Mouse (Mus musculus) adrenal gland (tissue): ENCODE measurements around the gene Arhgef3.
"Not testable (repeated sequence)": the region's sequence is repeated elsewhere in the genome, so short reads cannot be mapped to it uniquely, and the experiment has no call there.

Experiments used
- intact Hi-C: fragments of 180-260 bp; cut with DNase I; formaldehyde crosslinking; loops from one replicate; pipeline ENCODE4 v1.15.1; 2025

Arhgef3 gene

DNA sequence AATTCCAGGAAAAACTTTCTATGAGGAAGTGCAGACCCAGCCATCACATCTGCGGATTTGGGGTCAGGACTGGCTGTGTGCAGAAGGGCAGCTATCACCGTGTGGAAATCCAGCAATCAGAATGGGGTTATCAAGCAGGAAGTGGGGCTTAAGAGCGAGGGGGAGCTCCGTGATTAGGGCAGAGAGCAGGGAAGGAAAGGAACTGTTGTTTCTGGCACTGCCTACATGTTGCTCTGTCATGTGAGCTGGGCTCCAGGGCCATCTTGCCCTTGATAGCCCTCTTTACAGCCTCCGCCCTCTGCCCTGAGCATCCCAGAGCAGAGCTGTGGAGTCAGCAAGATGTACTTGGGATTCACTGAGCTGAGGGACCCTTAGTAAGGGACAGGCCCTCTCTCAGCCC lies 71.2 kb downstream of the Arhgef3 start:
- intact Hi-C loops = loop anchor here (2.0 to 5.0 kb wide), 2 partner anchors 151 to 227 kb away; no protein-coding TSS in a partner anchor

DNA sequence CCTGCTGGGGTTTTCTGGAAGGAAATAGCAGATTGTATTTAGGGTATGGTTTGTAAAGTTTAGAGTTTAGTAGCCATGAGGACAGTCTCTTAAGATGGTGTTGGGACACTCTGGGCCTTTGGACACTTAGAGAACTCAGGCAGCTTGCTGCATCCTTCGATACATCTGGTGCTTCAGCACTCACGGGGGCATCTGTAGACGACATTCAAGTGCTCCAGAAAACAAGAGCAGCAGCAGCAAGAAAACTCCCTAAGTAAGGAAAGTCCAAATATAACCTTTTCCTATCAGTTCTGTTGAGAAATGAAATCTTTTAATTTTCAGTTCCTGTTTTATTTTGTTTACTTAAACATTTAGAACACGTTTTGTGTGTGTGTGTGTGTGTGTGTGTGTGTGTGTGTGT lies 71.9 kb downstream of the Arhgef3 start:
- intact Hi-C loops = loop anchor here (2.0 to 5.0 kb wide), 2 partner anchors 151 to 226 kb away; no protein-coding TSS in a partner anchor

DNA sequence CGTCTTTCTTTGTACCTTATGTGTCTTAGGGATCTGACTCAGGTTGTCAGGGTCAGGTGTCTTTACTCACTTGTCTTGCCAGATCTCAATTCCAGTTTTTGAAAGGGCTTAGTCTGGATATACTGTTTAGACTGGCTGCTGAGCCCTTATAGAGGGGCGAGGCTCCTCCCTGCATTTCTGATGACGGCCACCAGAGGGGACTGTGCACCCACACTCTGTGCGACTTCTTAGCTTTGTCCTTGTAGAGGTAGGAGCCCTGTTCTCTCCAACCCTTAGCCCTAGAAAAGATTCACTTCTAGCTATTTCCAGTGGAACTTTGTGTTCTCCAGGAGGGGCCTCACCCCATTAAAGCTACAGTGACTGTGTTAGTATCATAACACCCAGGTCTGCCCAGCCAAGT lies 72.3 kb downstream of the Arhgef3 start:
- intact Hi-C loops = loop anchor here (2.0 to 5.0 kb wide), 2 partner anchors 150 to 226 kb away; no protein-coding TSS in a partner anchor

DNA sequence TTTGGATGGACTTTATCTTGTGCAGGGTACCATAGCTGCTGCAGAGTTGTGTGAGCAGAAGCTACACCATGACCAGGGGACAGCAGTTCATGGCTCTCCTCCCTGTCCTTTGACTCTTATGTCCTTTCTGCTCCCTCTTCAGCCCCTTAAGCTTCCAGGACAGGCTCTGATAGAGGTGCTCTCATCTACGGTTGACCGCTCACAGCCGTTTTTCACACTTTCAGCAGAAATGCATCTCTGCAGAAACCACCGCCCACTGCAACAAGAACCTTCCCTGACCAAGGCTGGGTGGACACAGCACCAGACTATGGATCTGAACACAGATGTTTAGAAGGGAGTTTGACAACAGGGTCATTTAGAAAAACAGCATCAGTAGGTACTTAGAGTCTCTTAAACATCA lies 73.2 kb downstream of the Arhgef3 start:
- intact Hi-C loops = loop anchor here (2.0 to 5.0 kb wide), 2 partner anchors 149 to 225 kb away; no protein-coding TSS in a partner anchor

DNA sequence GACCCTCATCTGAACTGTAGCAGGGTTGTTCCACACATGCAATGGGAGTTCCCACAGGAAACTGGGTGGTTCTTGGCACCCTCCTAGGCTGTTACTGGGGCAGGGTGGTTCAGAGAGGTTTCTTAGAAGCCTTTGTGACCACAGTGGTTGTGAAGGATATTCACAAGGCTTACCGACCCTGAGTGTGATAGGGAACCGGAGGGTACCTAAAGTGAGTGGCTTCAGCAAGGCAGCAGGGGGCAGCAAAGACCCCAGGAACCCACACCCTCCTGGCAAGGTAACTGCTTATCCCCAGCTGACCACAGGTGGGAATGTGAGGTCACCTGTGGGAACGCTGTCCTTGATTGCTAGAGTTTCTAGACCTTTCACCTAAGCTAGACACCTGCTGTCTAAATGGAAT lies 77.8 kb downstream of the Arhgef3 start:
- intact Hi-C loops = no loop called here

DNA sequence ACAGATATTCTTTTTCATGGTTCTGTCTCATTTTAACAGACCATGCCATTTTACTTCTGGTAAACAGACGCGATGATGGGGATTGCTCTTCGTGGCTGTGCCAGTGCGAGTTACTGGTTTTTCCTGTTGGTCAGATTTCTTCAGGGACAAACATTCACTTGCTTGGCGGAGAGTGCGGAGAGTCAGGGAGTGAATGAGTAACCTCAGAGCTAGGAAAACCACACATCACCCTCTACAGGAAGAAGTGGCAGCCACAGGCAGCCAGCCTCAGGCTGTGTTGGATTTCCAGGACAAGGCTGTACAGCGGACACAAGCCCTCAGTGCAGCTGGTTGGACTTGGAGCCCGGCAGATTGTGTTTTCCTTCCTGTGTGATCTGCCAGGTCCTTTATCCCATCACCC lies 82.3 kb downstream of the Arhgef3 start:
- intact Hi-C loops = no loop called here

DNA sequence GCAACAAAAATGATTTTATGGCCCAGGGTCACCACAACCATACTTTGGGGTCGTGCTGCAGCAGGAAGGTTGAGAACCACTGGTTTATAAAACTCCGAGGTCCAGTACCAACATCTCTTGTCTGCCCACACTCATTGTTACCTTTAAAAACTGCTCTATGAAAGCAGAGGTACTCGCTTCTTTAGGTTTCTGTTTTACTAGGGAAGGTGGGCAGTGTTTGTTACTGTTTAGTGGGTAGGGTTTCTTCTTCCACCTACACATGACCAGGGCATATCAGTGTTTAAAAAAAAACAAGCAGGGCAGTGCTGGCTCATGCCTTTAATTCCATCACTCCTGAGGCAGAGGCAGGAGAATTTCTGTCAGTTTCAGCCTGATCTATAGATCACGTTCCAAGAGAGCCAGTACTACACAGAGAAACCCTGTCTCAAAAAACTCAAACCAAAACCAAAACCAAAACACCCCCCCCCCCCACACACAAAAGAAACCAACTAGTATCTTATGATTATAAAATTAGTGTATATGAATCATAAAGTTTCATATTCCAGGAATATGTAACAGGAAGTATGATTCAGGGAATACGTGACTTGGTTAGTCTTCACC lies 83.9 kb downstream of the Arhgef3 start:
- intact Hi-C loops = no loop called here

DNA sequence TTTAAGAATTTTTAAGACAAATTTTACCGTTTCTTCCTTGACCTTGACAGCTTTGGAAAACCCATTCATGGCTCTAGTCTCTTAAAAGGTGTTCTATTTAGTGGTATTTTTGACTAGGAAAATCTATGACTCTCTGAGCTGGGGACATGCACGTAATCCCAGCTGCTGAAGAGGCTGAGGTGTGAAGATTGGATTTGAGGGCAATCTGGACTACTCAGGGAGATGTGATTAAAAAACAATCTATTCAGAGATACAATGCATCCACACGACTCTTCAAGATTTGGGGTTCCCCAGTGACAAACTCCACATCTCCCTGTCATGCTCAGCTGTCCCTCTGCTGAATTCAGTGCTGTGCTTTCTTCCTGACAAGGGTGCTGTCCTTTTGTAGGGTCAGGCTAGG lies 84.4 kb downstream of the Arhgef3 start:
- intact Hi-C loops = no loop called here

DNA sequence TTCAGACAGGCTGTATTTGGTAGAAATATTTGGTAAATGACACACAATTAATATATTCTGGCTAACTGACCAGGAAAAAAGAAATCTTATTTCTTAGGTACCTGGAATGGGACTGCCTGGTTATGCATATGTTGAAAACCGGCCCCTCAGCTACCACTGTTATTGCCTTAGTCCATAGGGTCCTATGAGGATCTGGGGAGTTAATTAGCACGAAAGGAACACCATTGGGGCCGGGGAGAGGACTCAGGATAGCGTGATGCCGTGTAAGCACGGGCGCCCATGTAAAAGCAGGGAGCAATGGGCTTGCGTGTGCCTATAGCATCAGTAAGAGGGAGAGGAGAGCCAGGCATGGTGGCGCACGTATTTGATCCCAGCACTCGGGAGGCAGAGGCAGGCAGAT lies 85.2 kb downstream of the Arhgef3 start:
- intact Hi-C loops = no loop called here

DNA sequence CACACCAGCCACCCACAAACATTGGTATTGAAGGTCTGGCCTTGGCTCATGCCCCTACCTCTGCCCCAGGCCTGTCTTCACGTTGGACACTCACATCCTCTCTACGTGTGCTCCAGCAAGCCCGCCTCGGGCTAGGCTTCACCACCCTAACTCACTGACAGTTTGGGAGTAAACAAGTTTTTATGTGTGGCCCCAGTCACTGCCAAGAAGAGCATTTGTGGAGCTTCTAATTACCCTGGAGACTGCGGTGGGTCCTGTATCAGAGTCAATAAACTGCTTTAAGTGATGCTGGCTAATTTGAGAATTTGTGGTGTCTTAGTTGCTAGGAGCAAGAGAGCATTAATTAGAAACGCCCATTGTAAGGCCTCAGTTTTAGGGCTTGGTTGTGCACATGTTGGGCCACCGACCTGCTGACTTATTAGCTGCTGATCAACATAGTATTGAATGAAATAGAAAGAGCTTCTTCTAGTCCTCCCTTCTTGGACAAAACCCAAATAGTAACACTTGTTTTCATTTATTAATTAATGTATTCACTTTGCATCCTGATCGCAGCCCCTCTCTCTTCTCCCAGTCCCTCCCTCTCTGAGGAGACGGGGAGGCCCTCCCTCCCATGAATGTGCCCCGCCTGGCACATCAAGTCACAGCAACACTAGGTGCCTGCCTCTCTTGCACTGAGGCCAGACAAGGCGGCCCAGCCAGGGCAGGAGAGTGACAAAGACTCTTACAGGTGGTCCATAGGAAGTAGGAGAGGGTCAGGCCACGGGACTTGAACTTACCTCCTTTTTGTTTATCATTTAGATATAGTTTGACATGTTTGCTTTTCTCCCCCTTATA lies 86.3 kb downstream of the Arhgef3 start:
- intact Hi-C loops = no loop called here

DNA sequence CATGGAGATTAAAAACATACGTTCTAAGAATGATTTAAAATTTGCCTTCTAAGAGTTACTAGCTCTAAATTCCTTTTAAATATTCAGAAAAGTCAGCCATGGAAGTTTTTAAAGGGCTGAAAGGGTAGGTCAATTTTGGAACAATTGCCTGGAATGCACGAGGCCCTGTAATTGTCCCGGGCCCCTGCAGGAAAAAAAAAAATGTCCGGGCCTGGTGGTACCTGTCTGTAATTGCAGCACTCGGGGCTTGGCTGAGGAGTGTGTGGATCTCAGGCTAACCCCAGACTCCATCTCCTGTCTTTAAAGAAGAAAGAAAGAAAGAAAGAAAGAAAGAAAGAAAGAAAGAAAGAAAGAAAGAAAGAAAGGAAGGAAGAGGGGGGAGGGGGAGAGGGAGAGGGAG lies 87.1 kb downstream of the Arhgef3 start:
- intact Hi-C loops = no loop called here

DNA sequence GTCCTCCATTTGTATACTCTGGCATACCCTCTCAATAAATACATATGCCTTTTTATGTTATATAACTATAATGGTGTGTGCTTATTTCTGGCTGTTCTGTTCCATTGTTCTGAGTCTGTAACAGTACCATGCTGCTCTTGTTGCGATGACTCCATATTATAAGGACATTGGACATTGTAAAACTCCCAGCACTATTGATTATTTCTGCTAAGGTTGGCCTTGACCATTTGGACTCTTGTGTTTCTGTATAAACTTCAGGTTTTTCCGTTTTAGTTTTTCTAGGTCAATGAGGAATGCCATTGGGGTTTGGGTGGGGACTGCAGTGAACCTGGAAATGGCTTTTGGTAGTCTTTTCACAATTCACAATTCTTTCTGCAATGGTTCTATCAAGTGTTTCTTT lies 90.0 kb downstream of the Arhgef3 start:
- intact Hi-C loops = no loop called here

DNA sequence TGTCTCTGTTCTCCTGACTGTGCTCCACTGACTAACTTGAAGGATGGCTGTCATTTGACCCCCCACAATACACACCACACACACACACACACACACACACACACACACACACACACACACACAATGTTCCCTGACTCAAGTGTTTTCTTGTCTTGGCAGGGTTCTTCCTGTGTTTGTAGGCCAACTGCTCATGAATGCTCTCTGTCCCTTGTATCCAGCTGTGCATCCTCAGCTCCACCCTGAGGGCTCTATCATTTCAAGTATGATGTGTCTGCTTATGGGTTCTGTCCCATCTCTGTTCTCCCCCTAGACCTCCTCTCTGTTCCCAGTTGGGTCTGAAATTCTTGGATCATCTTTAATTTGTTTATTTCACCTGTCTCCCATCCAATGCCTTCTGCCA lies 91.7 kb downstream of the Arhgef3 start:
- intact Hi-C loops = no loop called here

DNA sequence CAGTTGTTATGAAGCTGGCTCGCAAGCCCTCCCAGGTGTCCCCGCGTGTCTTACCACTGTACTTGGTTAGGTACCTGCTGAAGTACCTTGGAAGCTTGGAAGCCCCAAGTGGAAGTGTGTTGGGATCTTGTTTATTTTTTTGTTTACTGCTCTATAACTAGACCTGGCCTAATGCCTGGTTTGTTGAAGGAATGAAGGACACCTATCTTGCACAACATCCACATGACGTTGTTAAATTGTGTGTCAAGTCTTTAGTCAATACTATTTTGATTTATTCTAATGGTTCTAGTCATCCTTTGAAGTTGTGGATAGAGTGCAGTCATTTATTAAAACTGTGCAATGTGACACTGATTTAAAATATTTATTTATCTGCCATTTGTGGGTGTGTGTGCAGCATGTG lies 94.8 kb downstream of the Arhgef3 start:
- intact Hi-C loops = no loop called here

DNA sequence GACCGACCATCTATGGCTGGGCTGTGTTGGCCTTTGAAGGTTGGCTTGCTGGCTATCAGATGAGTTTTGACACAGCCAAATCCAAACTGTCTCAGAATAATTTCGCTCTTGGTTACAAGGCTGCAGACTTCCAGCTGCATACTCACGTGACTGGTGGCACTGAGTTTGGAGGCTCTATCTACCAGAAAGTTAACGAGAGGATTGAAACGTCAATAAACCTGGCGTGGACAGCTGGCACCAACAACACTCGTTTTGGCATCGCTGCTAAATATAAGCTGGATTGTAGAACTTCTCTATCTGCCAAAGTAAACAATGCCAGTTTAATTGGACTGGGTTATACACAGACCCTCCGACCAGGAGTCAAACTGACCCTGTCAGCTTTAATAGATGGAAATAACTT lies 96.1 kb downstream of the Arhgef3 start:
- intact Hi-C loops = not testable (repeated sequence)

DNA sequence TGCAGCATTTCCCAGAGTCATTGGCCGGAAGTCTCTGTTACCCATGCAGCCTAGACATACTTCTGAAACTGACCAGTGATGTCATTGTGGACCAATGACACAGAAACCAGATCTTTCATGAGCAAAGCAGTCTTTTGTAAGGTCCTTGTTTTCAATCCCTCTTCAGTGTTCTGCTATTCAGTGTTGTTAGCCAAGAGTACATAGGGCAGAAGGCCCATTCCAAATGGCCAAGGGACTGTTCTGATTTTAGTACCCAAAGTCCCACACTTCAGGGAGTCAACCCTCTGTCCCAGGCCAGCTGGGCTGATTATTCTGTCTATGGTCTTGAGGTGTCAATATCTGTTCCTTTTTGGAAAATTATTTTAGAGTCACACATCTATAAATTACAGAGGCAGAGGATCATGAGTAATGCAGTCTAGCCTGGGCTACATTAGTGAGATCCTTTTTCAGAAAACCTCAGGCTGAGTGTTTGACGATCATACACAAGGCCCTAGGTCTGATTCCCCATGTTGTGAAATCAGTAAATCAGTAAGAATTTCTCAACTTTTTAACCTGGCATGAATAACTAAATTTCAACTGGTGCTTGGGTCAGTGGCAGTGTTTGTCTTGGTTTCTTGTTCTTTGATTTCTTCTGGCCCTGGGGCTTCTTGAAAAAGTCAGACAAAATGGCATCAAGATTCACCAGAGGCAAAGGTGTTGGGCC lies 97.2 kb downstream of the Arhgef3 start:
- intact Hi-C loops = no loop called here

DNA sequence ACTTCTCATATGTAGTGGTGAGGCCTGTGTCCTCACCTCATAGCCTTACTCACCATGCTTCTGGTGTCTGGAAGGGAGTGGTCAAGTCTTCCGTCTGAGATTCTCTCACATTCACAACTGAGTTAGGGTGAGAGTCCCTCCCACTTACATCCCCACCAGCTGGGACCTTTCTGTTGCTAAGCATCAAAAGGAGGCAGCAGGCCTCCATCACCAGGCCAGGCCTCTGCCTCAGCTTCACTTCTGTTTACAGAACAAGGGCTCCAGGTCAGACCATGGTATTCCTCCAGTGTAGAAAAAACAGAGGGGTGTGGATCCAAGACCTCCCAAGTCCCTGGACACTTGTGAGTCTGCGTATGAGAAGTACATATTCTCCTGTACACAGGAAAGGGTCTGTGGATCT lies 99.5 kb downstream of the Arhgef3 start:
- intact Hi-C loops = no loop called here

DNA sequence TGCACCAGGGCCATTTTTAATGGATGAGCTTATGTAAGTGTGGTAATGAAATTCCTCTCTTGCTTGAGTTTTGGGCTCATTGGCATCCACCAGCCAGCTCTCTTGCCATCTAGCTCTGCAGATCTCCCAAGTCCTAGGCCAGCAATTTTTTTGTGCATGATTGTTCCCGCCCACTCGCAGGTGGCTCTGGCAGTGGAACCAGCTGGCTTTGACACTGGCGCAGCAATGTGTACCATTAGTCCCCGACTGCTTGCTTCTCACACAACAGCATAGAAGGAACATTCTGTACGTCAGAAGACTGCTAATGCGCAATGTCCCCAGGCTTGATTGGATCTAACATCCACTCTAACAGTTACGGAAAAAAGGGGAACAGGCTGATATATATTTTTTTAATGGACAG lies 105.0 kb downstream of the Arhgef3 start:
- intact Hi-C loops = no loop called here

DNA sequence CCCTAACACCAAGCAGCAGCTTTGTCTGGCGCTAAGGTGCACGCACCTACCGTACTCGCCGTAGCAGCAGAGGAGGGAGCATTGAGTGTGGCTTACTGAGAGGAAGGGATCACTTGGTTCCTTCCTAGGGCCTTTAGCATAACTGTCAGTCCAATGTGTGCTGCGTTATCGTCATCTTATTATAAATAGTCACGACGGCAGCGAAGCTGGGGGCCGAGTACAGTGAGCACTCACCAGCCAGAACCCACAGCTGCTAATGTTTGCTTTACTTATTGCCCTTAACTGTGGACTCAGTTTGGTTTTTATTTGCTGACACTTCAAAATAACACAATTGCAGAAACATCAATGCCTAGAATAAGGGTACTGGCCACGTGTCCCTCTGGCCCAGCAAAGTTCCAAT lies 105.6 kb downstream of the Arhgef3 start:
- intact Hi-C loops = no loop called here

DNA sequence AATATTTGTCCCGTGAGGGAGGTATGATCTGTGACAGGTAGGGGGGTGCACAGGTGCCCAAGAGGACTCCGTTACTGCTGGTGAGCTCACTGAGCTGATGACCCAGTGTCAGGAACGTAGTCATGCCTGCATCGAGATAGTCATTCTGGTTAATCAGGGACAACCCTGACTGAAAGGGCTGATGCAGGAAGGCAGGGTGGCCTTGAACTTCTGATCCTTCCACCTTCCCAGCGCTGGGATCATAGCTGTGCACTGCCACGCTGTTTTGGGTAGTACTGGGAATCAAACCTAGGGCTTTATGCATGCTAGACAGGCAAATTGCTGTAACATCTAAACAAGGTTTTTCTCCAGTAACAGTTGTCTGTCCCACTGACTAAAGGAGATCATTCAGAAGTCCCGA lies 109.9 kb downstream of the Arhgef3 start:
- intact Hi-C loops = no loop called here

DNA sequence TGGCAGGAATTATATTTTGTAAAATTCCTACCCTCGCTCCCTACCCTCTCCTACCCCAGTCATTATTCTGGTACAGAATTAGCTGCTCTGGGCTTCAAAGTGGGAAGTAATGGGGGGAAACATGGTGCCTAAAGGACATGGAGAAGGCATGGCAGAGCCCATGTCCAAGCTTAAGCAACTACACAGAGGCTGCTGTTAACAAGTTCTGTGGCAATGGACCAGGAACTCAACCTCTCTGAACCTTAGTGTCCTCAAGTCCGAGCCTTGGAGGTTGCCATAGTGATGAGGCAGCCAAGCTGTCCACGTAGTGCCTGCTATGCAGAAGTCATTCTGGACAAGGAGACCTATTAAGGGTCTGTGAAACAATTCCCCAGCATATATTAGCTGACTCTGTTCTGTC lies 111.6 kb downstream of the Arhgef3 start:
- intact Hi-C loops = no loop called here

DNA sequence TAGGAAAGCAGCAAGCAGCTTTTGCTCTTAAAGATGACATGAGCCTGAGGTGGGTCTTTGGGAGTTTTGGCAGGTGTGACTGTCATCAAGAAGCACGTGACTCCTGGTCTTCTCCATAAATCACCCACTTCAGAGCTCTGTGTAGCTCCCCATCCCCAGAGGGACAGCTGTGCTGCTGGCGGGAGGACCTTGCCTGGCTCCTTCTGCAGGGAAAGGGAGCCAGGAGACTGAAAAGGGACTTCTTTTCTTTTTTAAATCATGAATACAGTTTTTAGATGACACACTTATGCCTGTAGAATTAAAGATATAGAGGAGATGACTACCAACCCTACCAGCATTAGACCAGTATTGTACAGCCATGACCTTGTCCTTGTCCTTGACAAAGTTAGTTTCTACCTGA lies 113.6 kb downstream of the Arhgef3 start:
- intact Hi-C loops = no loop called here
